Mouse (Mus musculus): ENCODE data around the gene Prtn3. TPM values are rescaled to one million over a fixed set of nuclear protein-coding genes. Genes with fewer than 3 reads are reported as not detected.

The Prtn3 gene
- polyA plus RNA-seq, 1 experiment, result 259 TPM

DNA sequence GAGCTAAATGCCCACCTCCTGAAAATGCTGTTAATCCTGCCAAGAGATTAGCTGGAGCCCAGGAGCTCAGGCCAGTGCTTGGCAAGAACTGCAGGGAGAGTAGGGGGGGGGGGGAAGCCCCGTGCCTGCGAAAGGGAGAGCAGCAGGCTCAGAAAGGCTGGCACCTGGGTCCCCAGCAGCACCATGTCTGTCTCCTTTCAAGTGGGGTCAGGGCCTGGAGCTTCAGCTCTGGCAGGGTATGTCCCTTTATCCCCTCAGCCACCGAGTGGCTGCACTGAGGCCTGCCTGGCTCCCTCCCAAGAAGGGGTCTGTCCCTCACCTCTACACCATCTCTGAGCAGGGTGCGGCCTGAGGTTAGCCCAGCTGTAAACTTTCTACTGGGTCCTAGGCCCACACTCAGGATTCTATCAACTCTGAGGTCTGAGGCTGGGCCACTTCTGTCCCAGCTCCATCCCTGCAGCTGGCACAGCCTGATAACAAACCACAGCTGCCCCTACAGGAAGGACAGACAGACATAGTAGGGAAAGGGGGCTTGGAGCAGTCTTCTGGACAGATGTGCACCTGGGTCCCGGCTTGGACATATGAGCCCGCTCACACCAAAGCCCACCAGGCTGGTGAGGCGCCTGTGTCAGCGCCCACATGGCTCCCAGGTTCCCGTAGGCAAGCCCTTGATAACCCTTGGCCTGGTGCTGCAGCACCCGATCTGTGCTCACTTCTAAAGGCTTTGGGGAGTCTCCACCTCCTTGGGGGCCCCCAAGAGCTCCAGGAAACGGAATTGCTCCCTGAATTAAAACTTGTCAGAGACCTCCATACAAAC is 40.1 kb downstream of the Prtn3 start:
- no peak for TF ChIP-seq CTCF (IDR thresholded peaks at IDR 0.05; ENCODE audit: control insufficient read depth, insufficient read depth, low read length)
- no peak for TF ChIP-seq POLR2A (IDR thresholded peaks at IDR 0.05; ENCODE audit: borderline replicate concordance, control insufficient read depth, low read depth, low read length)
- Histone ChIP-seq H3K4me1 (ENCODE audit: control insufficient read depth, insufficient read depth, low read length) (peaks cover 5% of the 10 kb centered on the region), H3K4me3 (replicated peaks; ENCODE audit: control insufficient read depth, low read depth, low read length) (peak overlapping the region; percentile 72), H3K27ac (ENCODE audit: control insufficient read depth, insufficient read depth, low read depth, low read length, poor library complexity) (peak overlapping the region; percentile 81)
- 36% methylated on average over 11 of the region's 11 CpGs for WGBS

DNA sequence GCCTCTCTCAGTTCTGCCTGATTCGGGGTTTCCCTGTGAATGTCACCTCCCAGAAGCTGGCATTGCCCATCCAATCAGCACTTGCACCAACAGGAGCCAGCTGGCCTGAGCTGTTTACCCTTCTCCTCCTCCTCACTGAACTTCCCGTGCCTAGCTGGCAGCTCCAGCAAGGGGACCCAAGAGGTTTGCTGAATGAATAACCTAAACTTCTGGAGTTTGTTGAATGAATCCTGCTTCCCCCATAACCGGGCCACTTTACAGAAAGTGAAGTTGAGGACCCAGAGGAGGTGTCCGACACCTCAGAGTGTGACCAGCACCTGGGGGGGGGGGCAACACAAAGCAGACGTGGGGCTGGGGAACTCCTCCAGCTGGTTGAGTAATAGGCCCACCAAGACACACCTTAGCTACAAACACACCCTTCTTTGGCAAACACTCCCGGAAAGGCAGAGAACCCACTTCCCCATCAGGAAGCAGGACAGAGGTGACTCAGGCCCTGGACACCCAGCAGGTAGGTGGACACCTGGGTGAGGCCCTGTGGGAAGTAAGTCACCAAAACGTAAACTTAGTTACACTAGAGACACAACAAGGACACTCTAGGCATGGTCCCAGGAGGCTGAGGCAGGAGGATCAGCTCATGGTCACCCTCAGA is 40.8 kb downstream of the Prtn3 start:
- Histone ChIP-seq H3K4me1 (ENCODE audit: control insufficient read depth, insufficient read depth, low read length) (peaks cover 3% of the 10 kb centered on the region), H3K27ac (ENCODE audit: control insufficient read depth, insufficient read depth, low read depth, low read length, poor library complexity) (peak overlapping the region; percentile 81), H3K4me3 (replicated peaks; ENCODE audit: control insufficient read depth, low read depth, low read length) (peak overlapping the region; percentile 72)
- TF ChIP-seq POLR2A (IDR thresholded peaks at IDR 0.05; ENCODE audit: borderline replicate concordance, control insufficient read depth, low read depth, low read length) (no peak), CTCF (IDR thresholded peaks at IDR 0.05; ENCODE audit: control insufficient read depth, insufficient read depth, low read length) (no peak)
- WGBS, result 15% methylated on average over 7 of the region's 7 CpGs

DNA sequence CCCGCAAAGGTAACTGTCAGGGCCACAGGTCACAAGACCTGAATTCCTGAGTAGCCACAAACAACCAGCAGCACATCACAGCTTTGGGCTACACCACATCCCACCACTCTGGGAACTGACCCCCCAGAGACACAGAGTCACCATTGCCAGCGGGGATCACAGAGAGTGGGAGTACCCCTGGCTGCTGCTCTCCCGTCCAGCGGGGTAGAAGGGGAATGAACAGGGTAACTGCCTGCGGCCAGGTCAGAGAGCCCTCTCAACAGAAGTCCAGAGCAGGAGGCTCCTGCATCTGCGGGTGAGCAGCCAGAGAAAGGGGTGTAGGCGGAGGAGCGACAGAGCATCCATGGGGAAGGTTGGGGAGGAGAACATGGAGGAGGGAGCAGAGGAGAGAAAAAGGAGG is 41.8 kb downstream of the Prtn3 start:
- H3K4me1 ChIP-seq (ENCODE audit: control insufficient read depth, insufficient read depth, low read length), result peaks cover 5% of the 10 kb centered on the region
- H3K4me3 ChIP-seq (replicated peaks; ENCODE audit: control insufficient read depth, low read depth, low read length), result peak overlapping the region; percentile 96
- 8% methylated on average over 8 of the region's 8 CpGs for WGBS
- no peak for TF ChIP-seq CTCF (IDR thresholded peaks at IDR 0.05; ENCODE audit: control insufficient read depth, insufficient read depth, low read length)
- no peak for TF ChIP-seq POLR2A (IDR thresholded peaks at IDR 0.05; ENCODE audit: borderline replicate concordance, control insufficient read depth, low read depth, low read length)
- H3K27ac ChIP-seq (ENCODE audit: control insufficient read depth, insufficient read depth, low read depth, low read length, poor library complexity), result peak overlapping the region; percentile 86

DNA sequence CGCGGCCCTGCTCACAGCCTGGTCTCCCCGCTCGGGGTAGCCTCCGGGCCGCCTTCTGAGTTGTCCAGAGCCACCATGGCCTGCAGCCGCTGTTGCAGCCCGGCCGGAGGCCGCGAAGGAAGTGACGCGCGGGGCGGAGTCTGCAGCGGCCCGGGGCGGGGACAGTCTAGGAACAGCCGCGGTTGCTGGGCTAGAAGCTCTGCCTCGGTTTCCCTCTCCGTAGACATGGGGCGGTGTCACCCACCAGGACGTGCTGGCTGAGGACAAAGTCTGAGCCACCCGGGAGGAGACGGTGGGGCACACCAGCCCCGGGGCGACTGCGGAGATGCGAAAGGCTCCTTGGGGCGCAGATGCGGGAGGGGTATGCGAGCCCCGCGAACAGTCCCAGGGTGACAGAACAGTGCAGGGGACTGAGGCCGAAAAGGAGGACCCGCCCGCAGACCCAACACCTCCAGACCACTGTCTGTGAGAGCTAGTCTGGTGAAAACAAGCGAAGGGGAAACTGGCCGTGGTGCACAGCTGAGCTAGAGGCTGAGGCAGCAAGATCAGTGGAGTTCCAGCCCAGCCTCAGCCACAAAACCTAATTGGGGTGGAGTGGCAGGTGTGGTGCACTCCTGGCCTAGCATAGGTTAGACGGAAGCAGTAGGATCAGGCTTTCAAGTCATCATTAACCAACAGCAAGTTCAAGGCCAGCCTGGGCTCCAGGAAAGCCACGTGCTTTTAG is 42.7 kb downstream of the Prtn3 start, which contains the start of gene Kiss1r:
Gene Kiss1r, plus strand, starts transcription at position 164 of the 724 bp plus-strand sequence.
- peaks cover 5% of the 10 kb centered on the region for H3K4me1 ChIP-seq (ENCODE audit: control insufficient read depth, insufficient read depth, low read length)
- 2% methylated on average over 42 of the region's 42 CpGs for WGBS
- H3K27ac ChIP-seq (ENCODE audit: control insufficient read depth, insufficient read depth, low read depth, low read length, poor library complexity), result peak within 1 kb of the TSS; percentile 86
- H3K4me3 ChIP-seq (replicated peaks; ENCODE audit: control insufficient read depth, low read depth, low read length), result peak within 1 kb of the TSS; percentile 96
- TF ChIP-seq POLR2A (IDR thresholded peaks at IDR 0.05; ENCODE audit: borderline replicate concordance, control insufficient read depth, low read depth, low read length), result peak; percentile 90; the same call in 1 of the 2 replicates
- no peak for TF ChIP-seq CTCF (IDR thresholded peaks at IDR 0.05; ENCODE audit: control insufficient read depth, insufficient read depth, low read length)

DNA sequence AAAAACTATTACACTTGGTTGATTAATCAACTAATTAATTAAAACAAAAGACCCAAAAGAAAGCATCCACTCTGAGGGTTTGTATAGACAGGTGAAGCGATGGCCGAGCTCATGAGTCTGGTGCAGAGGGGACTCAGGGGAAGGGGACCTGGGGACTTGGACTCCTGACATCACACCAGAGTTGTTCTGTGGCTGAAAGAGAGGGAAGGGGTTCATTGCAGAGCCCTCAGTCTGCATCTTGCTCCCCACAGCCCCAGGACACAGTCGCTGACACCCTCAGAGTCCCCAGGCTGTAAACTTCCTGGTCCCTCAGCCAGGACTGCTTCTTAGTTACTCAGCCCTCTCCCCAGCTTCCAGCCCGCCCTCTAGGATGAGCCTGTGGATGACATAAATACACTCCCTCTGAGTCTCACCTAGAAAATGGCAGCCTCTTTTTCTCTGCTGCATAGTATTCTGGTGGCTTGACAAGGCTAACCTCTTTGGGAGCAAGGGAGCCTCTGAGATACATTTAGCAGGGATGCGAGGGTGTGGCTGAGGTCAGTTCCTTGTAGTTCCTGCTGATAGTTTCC is 43.3 kb downstream of the Prtn3 start:
- TF ChIP-seq CTCF (IDR thresholded peaks at IDR 0.05; ENCODE audit: control insufficient read depth, insufficient read depth, low read length) (no peak), POLR2A (IDR thresholded peaks at IDR 0.05; ENCODE audit: borderline replicate concordance, control insufficient read depth, low read depth, low read length) (no peak)
- WGBS, result 73% methylated on average over 5 of the region's 5 CpGs
- peaks cover 5% of the 10 kb centered on the region for H3K4me1 ChIP-seq (ENCODE audit: control insufficient read depth, insufficient read depth, low read length)
- H3K4me3 ChIP-seq (replicated peaks; ENCODE audit: control insufficient read depth, low read depth, low read length), result peak overlapping the region; percentile 96
- no peak overlapping the region for H3K27ac ChIP-seq (ENCODE audit: control insufficient read depth, insufficient read depth, low read depth, low read length, poor library complexity)

DNA sequence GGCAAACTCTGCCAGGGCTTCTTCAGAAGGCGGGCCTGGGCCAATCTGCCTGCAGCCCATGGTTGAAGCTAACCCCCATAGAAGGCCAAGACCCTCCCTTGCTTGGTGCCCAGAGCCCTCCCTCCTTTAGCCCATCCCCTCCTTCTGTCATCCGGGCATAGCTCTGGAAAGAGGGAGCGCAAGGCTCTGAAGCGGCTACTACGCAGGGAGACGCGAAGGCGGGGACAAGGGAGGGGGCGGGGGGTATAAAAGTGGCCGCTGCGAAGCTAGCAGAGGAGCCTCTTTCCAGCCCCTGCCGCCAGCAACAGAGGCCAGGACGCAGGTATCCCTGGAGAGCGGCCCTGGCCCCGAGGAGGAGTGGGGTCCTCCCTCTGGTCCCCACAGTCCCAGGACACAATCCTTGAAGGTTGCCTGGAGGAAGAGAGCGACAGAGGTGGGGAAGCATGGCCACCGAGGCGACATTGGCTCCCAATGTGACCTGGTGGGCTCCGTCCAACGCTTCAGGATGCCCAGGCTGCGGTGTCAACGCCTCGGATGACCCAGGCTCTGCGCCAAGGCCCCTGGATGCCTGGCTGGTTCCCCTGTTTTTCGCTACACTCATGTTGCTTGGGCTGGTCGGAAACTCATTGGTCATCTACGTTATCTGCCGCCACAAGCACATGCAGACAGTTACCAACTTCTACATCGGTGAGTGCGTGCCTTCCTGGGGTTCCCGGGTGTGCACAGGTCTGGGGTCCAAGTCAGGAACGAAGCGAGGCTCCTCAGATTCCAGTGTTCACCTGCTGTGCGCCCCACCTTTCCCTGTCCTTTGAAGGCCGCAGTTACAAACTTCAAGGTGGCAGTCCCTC is 44.2 kb downstream of the Prtn3 start:
- no peak overlapping the region for H3K4me3 ChIP-seq (replicated peaks; ENCODE audit: control insufficient read depth, low read depth, low read length)
- H3K4me1 ChIP-seq (ENCODE audit: control insufficient read depth, insufficient read depth, low read length), result peaks cover 5% of the 10 kb centered on the region
- WGBS, result 55% methylated on average over 35 of the region's 35 CpGs
- H3K27ac ChIP-seq (ENCODE audit: control insufficient read depth, insufficient read depth, low read depth, low read length, poor library complexity), result no peak overlapping the region
- TF ChIP-seq CTCF (IDR thresholded peaks at IDR 0.05; ENCODE audit: control insufficient read depth, insufficient read depth, low read length) (no peak), POLR2A (IDR thresholded peaks at IDR 0.05; ENCODE audit: borderline replicate concordance, control insufficient read depth, low read depth, low read length) (no peak)

DNA sequence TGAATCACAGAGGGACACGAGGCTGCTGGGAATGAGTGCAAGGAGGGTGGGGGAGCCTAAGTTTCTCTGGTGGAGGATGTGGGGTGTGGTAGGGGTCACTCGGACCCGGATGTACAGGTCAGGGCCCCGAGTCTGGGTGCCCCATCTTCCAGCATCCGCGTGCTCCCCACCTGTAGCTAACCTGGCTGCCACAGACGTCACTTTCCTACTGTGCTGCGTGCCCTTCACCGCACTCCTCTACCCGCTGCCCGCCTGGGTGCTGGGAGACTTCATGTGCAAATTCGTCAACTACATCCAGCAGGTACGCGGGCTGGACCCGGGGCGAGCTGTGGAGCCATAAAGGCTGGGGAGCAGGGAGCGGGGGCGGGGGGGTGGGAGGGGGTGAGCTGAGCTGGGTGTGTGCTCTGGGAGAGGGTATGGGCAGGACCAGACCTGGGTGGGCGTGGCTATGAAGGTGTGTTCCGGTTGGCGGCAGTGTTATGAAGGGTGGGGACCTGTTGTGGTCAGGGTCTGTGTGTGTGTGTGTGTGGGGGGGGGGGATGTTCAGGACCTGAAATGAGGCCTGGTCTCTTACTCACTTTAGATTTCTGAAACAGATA is 45.1 kb downstream of the Prtn3 start:
- peaks cover 5% of the 10 kb centered on the region for H3K4me1 ChIP-seq (ENCODE audit: control insufficient read depth, insufficient read depth, low read length)
- no peak for TF ChIP-seq CTCF (IDR thresholded peaks at IDR 0.05; ENCODE audit: control insufficient read depth, insufficient read depth, low read length)
- no peak for TF ChIP-seq POLR2A (IDR thresholded peaks at IDR 0.05; ENCODE audit: borderline replicate concordance, control insufficient read depth, low read depth, low read length)
- H3K27ac ChIP-seq (ENCODE audit: control insufficient read depth, insufficient read depth, low read depth, low read length, poor library complexity), result no peak overlapping the region
- no peak overlapping the region for H3K4me3 ChIP-seq (replicated peaks; ENCODE audit: control insufficient read depth, low read depth, low read length)
- WGBS, result 43% methylated on average over 21 of the region's 21 CpGs

All from bone marrow, adult 2 months (tissue).